Mouse (Mus musculus) kidney, postnatal 4 days (tissue): ENCODE data around the gene Gm5934.
"Not testable (repeated sequence)": the region's sequence is repeated elsewhere in the genome, so short reads cannot be mapped to it uniquely, and the experiment has no call there.

Source experiments
- DNase-seq, 2 experiments: peaks; one replicate each; pipeline ENCODE4 v3.0.0; 2021; ENCODE audit warnings: mixed read lengths in 2 of 2

Gm5934 gene

DNA sequence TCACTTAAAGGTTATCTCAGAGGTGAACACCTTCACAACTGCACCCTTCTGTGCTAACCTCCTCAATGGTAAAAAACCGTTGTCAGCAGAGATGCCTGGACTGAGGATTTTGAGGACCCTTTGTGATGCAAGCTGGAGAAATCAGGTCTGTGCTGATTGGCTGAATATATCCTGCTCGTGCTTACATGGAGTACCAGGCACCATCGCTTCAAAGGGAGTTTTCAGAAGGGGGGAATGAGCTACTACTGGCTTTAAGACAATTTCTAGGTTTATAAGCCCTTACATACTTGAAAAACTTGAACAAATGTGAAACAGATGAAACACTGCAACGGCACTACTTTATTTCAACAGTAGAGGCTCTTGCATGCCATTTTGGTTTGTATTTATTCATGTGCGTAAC, at the start of gene Gm5934:
Gene Gm5934, minus strand, starts transcription at position 101 of the 400 bp plus-strand sequence.
- DNase-seq, result not testable (repeated sequence)
